Mouse (Mus musculus): ENCODE measurements around the gene Lhfp.
"Not testable (repeated sequence)": the region's sequence is repeated elsewhere in the genome, so short reads cannot be mapped to it uniquely, and the experiment has no call there.

Gene Lhfp

GRCm38 (mm10) chr3:53253223-53253832 lies 212.0 kb downstream of the Lhfp start:
- no peak for DNase-seq (ENCODE audit: low read depth, low spot score)

- DNase-seq (ENCODE audit: low read depth, low spot score), result no peak
Observed at GRCm38 (mm10) chr3:53258657-53259158, 217.4 kb downstream of the Lhfp start.

GRCm38 (mm10) chr3:53266116-53266515 lies 224.8 kb downstream of the Lhfp start:
- DNase-seq (ENCODE audit: low read depth, low spot score), result no peak

- DNase-seq (ENCODE audit: low read depth, low spot score), result no peak
Observed at GRCm38 (mm10) chr3:53267046-53267445, 225.7 kb downstream of the Lhfp start.

- DNase-seq (ENCODE audit: low read depth, low spot score), result no peak
Observed at GRCm38 (mm10) chr3:53273220-53273619, 231.9 kb downstream of the Lhfp start.

GRCm38 (mm10) chr3:53277993-53278392 lies 236.7 kb downstream of the Lhfp start:
- DNase-seq (ENCODE audit: low read depth, low spot score), result no peak

GRCm38 (mm10) chr3:53282005-53282404 lies 240.7 kb downstream of the Lhfp start:
- not testable (repeated sequence) for DNase-seq (ENCODE audit: low read depth, low spot score)

GRCm38 (mm10) chr3:53284023-53284422 lies 242.7 kb downstream of the Lhfp start:
- no peak for DNase-seq (ENCODE audit: low read depth, low spot score)

GRCm38 (mm10) chr3:53284471-53285177 lies 243.3 kb downstream of the Lhfp start:
- DNase-seq (ENCODE audit: low read depth, low spot score), result no peak

GRCm38 (mm10) chr3:53288662-53289061 lies 247.3 kb downstream of the Lhfp start:
- no peak for DNase-seq (ENCODE audit: low read depth, low spot score)

- DNase-seq (ENCODE audit: low read depth, low spot score), result no peak
Observed at GRCm38 (mm10) chr3:53289589-53290219, 248.4 kb downstream of the Lhfp start.

GRCm38 (mm10) chr3:53291185-53291584 lies 249.9 kb downstream of the Lhfp start:
- DNase-seq (ENCODE audit: low read depth, low spot score), result no peak

GRCm38 (mm10) chr3:53291945-53292344 lies 250.6 kb downstream of the Lhfp start:
- DNase-seq (ENCODE audit: low read depth, low spot score), result no peak

GRCm38 (mm10) chr3:53292474-53292873 lies 251.1 kb downstream of the Lhfp start:
- DNase-seq (ENCODE audit: low read depth, low spot score), result no peak

GRCm38 (mm10) chr3:53292979-53293378 lies 251.7 kb downstream of the Lhfp start:
- DNase-seq (ENCODE audit: low read depth, low spot score), result no peak

- DNase-seq (ENCODE audit: low read depth, low spot score), result no peak
Observed at GRCm38 (mm10) chr3:53293901-53294433, 252.6 kb downstream of the Lhfp start.

- DNase-seq (ENCODE audit: low read depth, low spot score), result no peak
Observed at GRCm38 (mm10) chr3:53294855-53295254, 253.5 kb downstream of the Lhfp start.

GRCm38 (mm10) chr3:53301866-53302265 lies 260.5 kb downstream of the Lhfp start:
- no peak for DNase-seq (ENCODE audit: low read depth, low spot score)

GRCm38 (mm10) chr3:53304123-53304900 lies 263.0 kb downstream of the Lhfp start:
- DNase-seq (ENCODE audit: low read depth, low spot score), result no peak

GRCm38 (mm10) chr3:53305860-53306259 lies 264.5 kb downstream of the Lhfp start:
- DNase-seq (ENCODE audit: low read depth, low spot score), result no peak

- DNase-seq (ENCODE audit: low read depth, low spot score), result no peak
Observed at GRCm38 (mm10) chr3:53308649-53309048, 267.3 kb downstream of the Lhfp start.

- no peak for DNase-seq (ENCODE audit: low read depth, low spot score)
Observed at GRCm38 (mm10) chr3:53310093-53310492, 268.8 kb downstream of the Lhfp start.

All from embryo, embryonic 11.5 days (tissue).